Mouse (Mus musculus) heart, postnatal 0 days (tissue): Measurements from ENCODE around the gene Hadh.

Experiments
- CTCF ChIP-seq: IDR thresholded peaks from 2 replicates; pipeline ENCODE4 v1.5.1; 2016; ENCODE audit warnings: antibody characterized with exemption, control low read depth, low read depth
- EP300 ChIP-seq: IDR thresholded peaks from 2 replicates; pipeline ENCODE4 v1.6.1; 2016; ENCODE audit warnings: antibody characterized with exemption, low read depth

GRCm38 (mm10) chr3:131295513-131296200 lies 23.8 kb upstream of the Hadh start:
- TF ChIP-seq CTCF (no peak), EP300 (no peak)
